Mouse (Mus musculus) lung, adult 2 months (tissue): ENCODE data around the gene Abcd1.

ENCODE experiments used
- CTCF ChIP-seq: fragments of 200-500 bp; IDR thresholded peaks from 2 replicates; pipeline ENCODE4 v1.5.1; 2011; ENCODE audit warnings: mild to moderate bottlenecking, low read length, control low read depth; ENCODE audit not compliant: insufficient read depth
- POLR2A ChIP-seq: fragments of 200-500 bp; IDR thresholded peaks from 2 replicates; pipeline ENCODE4 v1.6.1; 2011; ENCODE audit warnings: low read depth, mild to moderate bottlenecking, control low read depth, low read length, borderline replicate concordance; ENCODE audit errors: extremely low read depth

GRCm38 (mm10) chrX:73718686-73719362 lies 2.4 kb downstream of the Abcd1 start:
- TF ChIP-seq CTCF (no peak), POLR2A (no peak)
